Comparison of ENCODE assay signal across 24 mouse cellular contexts in the genomic region with DNA sequence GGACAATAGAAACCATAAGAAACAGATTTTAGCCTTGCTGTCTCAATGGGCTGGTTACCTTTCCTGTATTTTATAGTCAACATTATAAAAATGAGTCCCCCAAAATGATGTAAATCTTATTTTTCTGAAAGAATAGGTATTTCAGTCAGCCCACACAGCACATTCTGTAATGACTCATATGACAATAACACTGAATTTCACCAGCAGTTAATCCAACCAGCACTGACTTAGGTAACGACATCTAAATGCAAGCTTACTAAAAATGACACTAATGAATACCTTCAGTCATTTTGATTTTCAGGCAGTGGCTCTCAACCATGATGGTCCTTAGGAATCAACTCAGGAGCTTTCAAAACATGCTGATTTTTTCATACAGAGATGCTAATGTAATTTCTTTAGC.
"Had no signal": no experiment of that assay in that cellular context is flagged by ENCODE, and none has a peak within 500 bp of the region (broad histone marks: within the 10 kb centered on the region; RNA-seq: fewer than 3 reads in every experiment).

No protein-coding gene starts in this region.

- H3K9me3 ChIP-seq: heart, embryonic 10.5 days; heart, embryonic 12.5 days; hindbrain, embryonic 13.5 days; hindbrain, embryonic 15.5 days; kidney, embryonic 15.5 days; limb, embryonic 13.5 days; limb, embryonic 15.5 days; liver, embryonic 12.5 days had no signal

- H3K9ac ChIP-seq: heart, embryonic 12.5 days; hindbrain, embryonic 13.5 days; hindbrain, embryonic 15.5 days; kidney, embryonic 15.5 days; limb, embryonic 13.5 days; limb, embryonic 15.5 days; liver, embryonic 12.5 days; liver, embryonic 14.5 days had no signal

- H3K36me3 ChIP-seq: heart, embryonic 10.5 days; heart, embryonic 12.5 days; hindbrain, embryonic 13.5 days; hindbrain, embryonic 15.5 days; kidney, embryonic 15.5 days; limb, embryonic 13.5 days; limb, embryonic 15.5 days; liver, embryonic 12.5 days had no signal

- H3K4me2 ChIP-seq: heart, embryonic 12.5 days; hindbrain, embryonic 13.5 days; hindbrain, embryonic 15.5 days; kidney, embryonic 15.5 days; limb, embryonic 13.5 days; limb, embryonic 15.5 days; liver, embryonic 12.5 days had no signal

- H3K27me3 ChIP-seq: heart, embryonic 12.5 days; hindbrain, embryonic 13.5 days; hindbrain, embryonic 15.5 days; kidney, embryonic 15.5 days; limb, embryonic 13.5 days; limb, embryonic 15.5 days; liver, embryonic 12.5 days had no signal

- H3K4me3 ChIP-seq: gastrocnemius, adult 2 months; heart, embryonic 10.5 days; heart, embryonic 12.5 days; hindbrain, embryonic 13.5 days; hindbrain, embryonic 15.5 days; kidney, embryonic 15.5 days; limb, embryonic 13.5 days; limb, embryonic 15.5 days; liver, embryonic 12.5 days had no signal

- DNase-seq: gastrocnemius, adult 2 months; gastrocnemius, postnatal 10 days; gastrocnemius, postnatal 25 days; heart, adult 18-20 months; heart, postnatal 10 days; kidney, adult 11 months; kidney, adult 2 months; kidney, adult 9 months; kidney, postnatal 14 days; kidney, postnatal 36 days; layer of hippocampus, postnatal 36 days; left cerebral cortex, postnatal 4 days had no signal

- H3K27ac ChIP-seq: gastrocnemius, adult 2 months; heart, embryonic 10.5 days; hindbrain, embryonic 13.5 days; hindbrain, embryonic 15.5 days; hindbrain, postnatal 0 days; kidney, embryonic 15.5 days; kidney, postnatal 0 days; limb, embryonic 13.5 days; limb, embryonic 15.5 days; liver, embryonic 12.5 days; liver, embryonic 14.5 days had no signal

- H3K4me1 ChIP-seq: heart, embryonic 10.5 days; hindbrain, embryonic 15.5 days; liver, embryonic 12.5 days had no signal

- ATAC-seq: hindbrain, postnatal 0 days; intestine, embryonic 16.5 days; liver, embryonic 12.5 days had no signal
